Mouse (Mus musculus) cerebellum, adult 2 months (tissue): Measurements from ENCODE around the gene Abhd12. TPM values are rescaled to one million over a fixed set of nuclear protein-coding genes. Genes with fewer than 3 reads are reported as not detected.

Source experiments
- DNase-seq, 2 experiments: peaks; one replicate each; pipeline ENCODE4 v3.0.0; 2021
- H3K27ac ChIP-seq: fragments of 200-500 bp; 2 replicates; pipeline ENCODE4 v1.5.1; 2012; ENCODE audit warnings: low read length, control low read depth, inconsistent platforms; ENCODE audit not compliant: insufficient read depth
- H3K27me3 ChIP-seq: fragments of 200-500 bp; 2 replicates; pipeline ENCODE4 v1.6.1; 2012; ENCODE audit warnings: inconsistent platforms, mild to moderate bottlenecking, low read length, moderate library complexity; ENCODE audit not compliant: control insufficient read depth, insufficient read depth
- H3K4me1 ChIP-seq: fragments of 200-500 bp; 2 replicates; pipeline ENCODE4 v1.6.1; 2011; ENCODE audit warnings: low read length; ENCODE audit not compliant: control insufficient read depth, insufficient read depth
- H3K4me3 ChIP-seq: fragments of 200-500 bp; replicated peaks from 2 replicates; pipeline ENCODE3; 2011; ENCODE audit warnings: mild to moderate bottlenecking, low read depth, low read length, control low read depth; ENCODE audit not compliant: insufficient read depth
- CTCF ChIP-seq: fragments of 200-500 bp; IDR thresholded peaks from 2 replicates; pipeline ENCODE4 v1.5.1; 2011; ENCODE audit warnings: low read depth, mild to moderate bottlenecking, control low read depth, low read length, moderate library complexity, borderline replicate concordance; ENCODE audit not compliant: insufficient read depth
- POLR2A ChIP-seq: fragments of 200-500 bp; IDR thresholded peaks from 2 replicates; pipeline ENCODE4 v1.6.1; 2011; ENCODE audit warnings: low read length, control low read depth, borderline replicate concordance; ENCODE audit not compliant: insufficient read depth
- WGBS: fragments of 180-500 bp; shearing (Covaris S2); methylation state at CpG from one replicate; pipeline ENCODE4 v1.1.7; 2018; 5-methylcytosine and 5-hydroxymethylcytosine counted together
- polyA plus RNA-seq: library from polyadenylated mRNA; depleted of rRNA; stranded (reverse); fragments of >200 nt; gene quantifications from 2 replicates; pipeline ENCODE4 v1.2.3, GENCODE M21; 2012

Abhd12 gene
- polyA plus RNA-seq, 1 experiment = 263 TPM

DNA sequence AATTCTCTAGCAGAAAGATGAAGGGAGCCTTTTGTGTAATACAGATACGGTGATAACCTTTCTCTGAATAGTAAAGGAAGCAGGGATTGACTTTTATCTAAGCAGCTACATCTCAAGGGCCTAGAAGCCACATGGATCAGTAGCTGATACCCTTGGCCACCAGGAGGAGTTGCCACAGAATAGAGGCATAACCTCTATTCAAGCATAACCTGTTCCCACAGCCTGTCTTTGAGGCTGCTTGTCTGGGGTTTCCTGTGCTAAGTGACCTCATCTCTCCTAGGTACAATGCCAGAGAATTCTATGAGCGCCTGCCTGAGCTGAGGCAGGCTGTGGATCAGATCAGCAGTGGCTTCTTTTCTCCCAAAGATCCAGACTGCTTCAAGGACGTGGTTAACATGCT, 76.4 kb downstream of the Abhd12 start:
- no peak overlapping the region for H3K27ac ChIP-seq

DNA sequence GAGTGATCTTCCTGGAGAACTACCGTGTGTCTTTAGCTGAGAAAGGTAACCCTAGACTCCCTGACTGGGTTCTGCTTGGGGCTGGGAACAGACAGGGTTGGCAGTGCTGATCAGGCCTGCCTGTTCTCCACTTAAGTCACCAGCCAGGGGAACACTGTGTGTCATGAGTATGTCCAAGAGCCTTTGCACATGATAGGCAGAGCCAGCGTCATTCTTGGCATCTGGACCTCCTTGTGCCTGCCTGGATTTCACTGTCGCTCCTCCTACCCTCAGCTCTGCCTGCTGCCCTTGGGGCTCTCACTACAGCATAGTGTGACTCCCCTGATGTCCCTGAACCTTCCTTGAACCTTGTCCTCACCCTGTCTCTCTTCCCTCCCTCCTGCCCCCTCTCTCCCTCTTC, 78.1 kb downstream of the Abhd12 start:
- Histone ChIP-seq H3K4me3 (no peak overlapping the region), H3K27me3 (no peaks in the 10 kb centered on the region), H3K4me1 (peaks cover 8% of the 10 kb centered on the region), H3K27ac (no peak overlapping the region)
- WGBS = 78% methylated on average over 3 of the region's 3 CpGs
- no peak for TF ChIP-seq CTCF
- TF ChIP-seq POLR2A = no peak
- no peak for DNase-seq

More for the DNA sequence above, 76.4 kb downstream of the Abhd12 start:
- 89% methylated on average over 3 of the region's 3 CpGs for WGBS
- Histone ChIP-seq H3K4me3 (no peak overlapping the region), H3K4me1 (peaks cover 14% of the 10 kb centered on the region), H3K27me3 (no peaks in the 10 kb centered on the region)
- no peak for DNase-seq
- TF ChIP-seq POLR2A = no peak
- no peak for TF ChIP-seq CTCF

DNA sequence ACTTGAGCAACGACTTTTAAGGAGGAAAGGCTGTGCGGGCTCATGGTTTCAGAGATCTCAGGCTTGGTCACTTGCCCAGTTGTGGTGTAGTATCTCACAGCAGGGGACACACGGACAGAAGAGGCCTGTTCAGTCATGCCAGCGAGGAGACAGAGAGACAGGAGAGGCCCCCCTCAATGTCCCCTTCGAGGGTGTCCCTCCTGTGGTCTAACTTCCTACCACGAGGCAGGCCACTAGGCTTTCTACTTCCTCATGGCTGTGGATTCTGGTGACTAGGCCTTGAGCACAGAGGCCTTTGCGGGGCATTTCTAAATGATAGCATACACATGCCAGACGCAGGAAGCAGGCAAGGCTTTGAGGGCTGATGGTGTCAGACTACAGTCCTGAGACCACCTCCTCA, 81.6 kb downstream of the Abhd12 start:
- TF ChIP-seq POLR2A (no peak), CTCF (no peak)
- H3K27ac ChIP-seq = no peak overlapping the region
- H3K27me3 ChIP-seq = no peaks in the 10 kb centered on the region
- no peak for DNase-seq
- WGBS = 40% methylated on average over 8 of the region's 8 CpGs
- no peak overlapping the region for H3K4me3 ChIP-seq
- H3K4me1 ChIP-seq = no peaks in the 10 kb centered on the region

DNA sequence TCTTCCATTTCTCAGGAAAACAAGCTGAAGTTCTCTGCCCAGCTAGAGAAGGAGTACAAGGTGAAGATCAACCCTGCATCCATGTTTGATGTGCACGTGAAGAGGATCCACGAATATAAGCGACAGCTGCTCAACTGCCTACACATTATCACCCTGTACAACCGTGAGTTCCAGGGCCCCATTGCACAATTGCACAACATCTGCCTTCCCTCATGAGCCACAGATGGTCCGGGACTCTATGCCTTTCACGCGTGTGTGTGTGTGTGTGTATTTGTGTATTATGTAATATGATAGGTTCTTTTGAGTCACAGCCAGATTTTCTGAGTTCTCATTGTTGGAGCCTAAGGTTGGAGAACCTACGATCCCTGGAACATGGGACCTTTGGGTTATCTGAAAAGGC, 83.8 kb downstream of the Abhd12 start:
- Histone ChIP-seq H3K27ac (no peak overlapping the region), H3K27me3 (no peaks in the 10 kb centered on the region), H3K4me1 (peaks cover 8% of the 10 kb centered on the region; the same call in 1 of the 2 replicates), H3K4me3 (no peak overlapping the region)
- WGBS = 83% methylated on average over 8 of the region's 8 CpGs
- TF ChIP-seq CTCF = no peak
- no peak for TF ChIP-seq POLR2A
- no peak for DNase-seq

DNA sequence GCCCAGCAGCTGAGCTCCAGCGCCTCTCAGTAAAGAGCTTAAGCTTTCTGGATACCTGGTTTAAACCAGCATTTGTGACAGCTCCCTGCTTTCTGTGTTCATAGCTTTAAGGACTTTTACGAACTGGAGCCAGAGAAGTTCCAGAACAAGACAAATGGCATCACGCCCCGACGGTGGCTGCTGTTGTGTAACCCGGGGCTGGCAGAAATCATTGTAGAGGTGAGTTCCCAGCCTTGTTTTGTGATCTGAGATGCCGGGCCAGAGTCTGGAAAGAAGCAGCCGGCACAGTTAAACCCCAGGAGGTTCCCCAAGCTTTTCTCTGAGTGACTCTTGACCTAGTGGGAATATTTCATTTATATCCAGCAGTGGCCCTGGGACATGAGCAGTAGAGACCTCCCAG, 85.8 kb downstream of the Abhd12 start:
- no peak for DNase-seq
- no peak overlapping the region for H3K4me3 ChIP-seq
- TF ChIP-seq POLR2A (no peak), CTCF (no peak)
- no peak overlapping the region for H3K27ac ChIP-seq
- no peaks in the 10 kb centered on the region for H3K27me3 ChIP-seq
- H3K4me1 ChIP-seq = peaks cover 8% of the 10 kb centered on the region; the same call in 1 of the 2 replicates
- WGBS = 84% methylated on average over 8 of the region's 8 CpGs

DNA sequence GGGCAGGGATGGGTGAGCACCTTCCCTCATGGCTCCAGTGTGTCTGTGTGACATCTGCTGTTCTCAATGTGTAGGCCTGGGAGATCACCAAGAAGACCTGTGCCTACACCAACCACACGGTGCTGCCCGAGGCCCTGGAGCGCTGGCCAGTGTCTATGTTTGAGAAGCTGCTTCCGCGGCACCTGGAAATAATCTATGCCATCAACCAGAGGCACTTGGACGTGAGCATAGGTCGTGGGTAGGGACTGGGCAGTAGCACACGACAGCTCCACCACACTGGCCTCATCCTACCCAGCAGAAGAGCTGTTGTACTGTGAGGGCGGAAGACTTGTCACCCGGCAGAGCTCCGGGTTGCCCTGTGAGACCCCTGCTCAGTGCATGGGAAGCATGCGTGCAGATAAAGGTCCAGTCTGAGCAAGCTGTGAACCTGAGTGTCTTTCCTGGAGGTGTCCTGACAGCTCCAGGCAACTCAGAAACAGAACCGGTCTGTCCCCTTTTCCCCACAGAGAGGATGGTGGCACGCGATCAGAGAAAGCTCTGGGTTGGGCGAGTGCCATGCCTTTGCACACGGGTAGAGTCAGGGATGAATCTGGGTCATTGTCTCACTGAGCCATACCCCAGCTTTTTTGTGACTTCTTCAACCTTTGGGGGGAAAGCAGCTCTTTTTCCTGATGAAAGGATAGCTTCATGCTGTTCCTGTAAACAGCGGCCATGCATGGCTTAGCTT, 87.7 kb downstream of the Abhd12 start:
- peak; percentile 70 to 71 for DNase-seq
- 64% methylated on average over 18 of the region's 18 CpGs for WGBS
- no peak for TF ChIP-seq CTCF
- no peak for TF ChIP-seq POLR2A
- Histone ChIP-seq H3K27ac (no peak overlapping the region), H3K4me3 (no peak overlapping the region), H3K4me1 (peaks cover 8% of the 10 kb centered on the region; the same call in 1 of the 2 replicates), H3K27me3 (no peaks in the 10 kb centered on the region)

DNA sequence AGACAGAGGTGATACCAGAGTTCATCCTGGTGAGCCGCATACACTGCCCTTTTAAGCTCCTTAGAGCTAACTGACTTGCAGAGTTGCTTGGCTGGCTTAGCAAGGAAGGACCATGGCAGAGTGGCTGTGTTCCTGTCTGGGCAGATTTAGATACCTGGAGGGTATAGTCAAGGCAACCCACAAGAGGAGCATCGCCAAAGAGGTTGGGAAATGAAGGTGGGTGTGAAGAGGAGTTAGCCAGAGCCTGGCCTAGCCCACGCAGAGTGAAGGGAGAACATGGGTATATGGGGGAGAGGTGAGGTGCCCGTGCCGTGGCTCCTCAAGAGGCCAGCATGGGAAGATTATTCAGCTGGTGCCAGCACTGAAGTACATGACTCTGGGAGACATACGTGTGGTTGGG, 91.7 kb downstream of the Abhd12 start:
- no peak for DNase-seq
- peaks cover 8% of the 10 kb centered on the region; the same call in 1 of the 2 replicates for H3K4me1 ChIP-seq
- H3K4me3 ChIP-seq = no peak overlapping the region
- TF ChIP-seq CTCF = no peak
- TF ChIP-seq POLR2A = no peak
- H3K27me3 ChIP-seq = no peaks in the 10 kb centered on the region
- H3K27ac ChIP-seq = no peak overlapping the region
- 95% methylated on average over 6 of the region's 6 CpGs for whole genome bisulfite sequencing

DNA sequence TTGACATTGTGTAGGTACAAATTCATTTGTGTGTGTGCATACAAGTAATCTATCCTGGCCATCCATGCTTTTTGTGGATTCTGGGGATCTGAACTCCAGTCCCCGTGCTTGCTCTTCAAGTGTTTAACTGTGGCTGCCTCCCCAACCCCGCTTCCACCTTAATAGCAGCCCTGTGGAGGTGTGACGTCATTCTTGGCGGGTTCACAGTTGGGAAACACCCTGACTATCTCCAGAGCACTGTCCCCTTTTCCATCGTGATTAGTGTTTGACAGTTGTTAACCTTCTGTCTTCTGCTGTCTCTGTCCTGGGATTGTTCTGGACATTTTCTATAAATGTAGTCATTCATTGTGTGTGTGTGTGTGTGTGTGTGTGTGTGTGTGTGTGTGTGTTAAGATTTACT, 93.9 kb downstream of the Abhd12 start:
- Histone ChIP-seq H3K4me3 (no peak overlapping the region), H3K4me1 (no peaks in the 10 kb centered on the region), H3K27me3 (no peaks in the 10 kb centered on the region), H3K27ac (no peak overlapping the region)
- no peak for DNase-seq
- TF ChIP-seq CTCF (no peak), POLR2A (no peak)
- 56% methylated on average over 5 of the region's 5 CpGs for WGBS

DNA sequence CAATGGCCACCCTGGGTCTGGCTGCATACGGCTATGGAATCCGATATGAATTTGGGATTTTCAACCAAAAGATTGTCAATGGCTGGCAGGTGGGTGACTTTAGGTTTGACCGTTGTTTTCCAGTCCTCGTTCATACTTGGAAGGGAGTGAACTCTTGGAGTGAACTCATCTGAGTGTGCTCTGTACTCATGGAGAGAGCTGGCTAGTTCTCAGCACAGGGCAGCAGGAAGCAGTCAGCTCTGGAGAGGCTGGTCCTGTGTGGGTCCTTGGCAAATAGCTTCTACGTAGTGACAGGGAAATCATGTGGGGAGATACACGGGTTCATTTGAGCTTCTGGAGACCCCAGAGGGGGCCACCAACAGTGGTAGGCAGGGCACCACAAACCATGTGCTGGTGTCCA, 95.7 kb downstream of the Abhd12 start:
- no peak overlapping the region for H3K27ac ChIP-seq
- WGBS = 56% methylated on average over 6 of the region's 6 CpGs

More for the DNA sequence above, 95.7 kb downstream of the Abhd12 start:
- H3K4me1 ChIP-seq = no peaks in the 10 kb centered on the region
- TF ChIP-seq CTCF (no peak), POLR2A (no peak)
- no peak for DNase-seq
- H3K27me3 ChIP-seq = no peaks in the 10 kb centered on the region
- H3K4me3 ChIP-seq = no peak overlapping the region
